21 mouse cellular contexts compared by ENCODE assay signal in genomic region chr6:5149941-5150340, GRCm38 (mm10). TPM values are rescaled to one million over a fixed set of nuclear protein-coding genes. Genes with fewer than 3 reads are reported as not detected.
"Had no signal": no experiment of that assay in that cellular context is flagged by ENCODE, and none has a peak within 500 bp of the region (broad histone marks: within the 10 kb centered on the region; RNA-seq: fewer than 3 reads in every experiment).

No protein-coding gene starts in this region.

- DNase-seq: kidney, postnatal 14 days; lung, adult 2 months; lung, postnatal 10 days; retina, postnatal 1 day; right cerebral cortex, postnatal 4 days; spleen, adult 18-20 months; thymus, adult 18-20 months; thymus, postnatal 14 days had no signal

- H3K4me2 ChIP-seq: kidney, embryonic 15.5 days; liver, embryonic 15.5 days; midbrain, embryonic 11.5 days; neural tube, embryonic 13.5 days had no signal

- H3K9ac ChIP-seq: kidney, embryonic 15.5 days; liver, embryonic 15.5 days; neural tube, embryonic 13.5 days had no signal

- ATAC-seq: midbrain, embryonic 16.5 days had no signal

- H3K4me3 ChIP-seq: kidney, embryonic 15.5 days; left cerebral cortex, adult 2 months; liver, embryonic 15.5 days; megakaryocyte, embryonic 14.5 days; neural tube, embryonic 13.5 days had no signal

- H3K36me3 ChIP-seq: kidney, embryonic 15.5 days; liver, embryonic 15.5 days had no signal

- H3K27ac ChIP-seq: kidney, embryonic 15.5 days; left cerebral cortex, adult 2 months; liver, embryonic 15.5 days; macrophage; neural tube, embryonic 13.5 days had no signal

- H3K27me3 ChIP-seq: kidney, embryonic 15.5 days; liver, embryonic 15.5 days; megakaryocyte, embryonic 14.5 days; neural tube, embryonic 13.5 days had no signal

- H3K9me3 ChIP-seq: kidney, embryonic 15.5 days; liver, embryonic 15.5 days; megakaryocyte, embryonic 14.5 days; neural tube, embryonic 13.5 days had no signal

RNA-seq across cellular contexts. Expression of gene Pon1, which starts 43.8 kb away (rescaled TPM):
- total RNA-seq: layer of hippocampus, adult 8-10 months; layer of hippocampus, postnatal 25 days; left cerebral cortex, adult 2 months; left cerebral cortex, postnatal 14 days had no signal
- polyA plus RNA-seq: kidney, embryonic 15.5 days; limb, embryonic 11.5 days; macrophage; neural tube, embryonic 13.5 days; stomach, embryonic 14.5 days had no signal
